Mouse (Mus musculus) cerebellum, adult 2 months (tissue): ENCODE measurements around the gene Ralgapa1.

Experiments used
- CTCF ChIP-seq: fragments of 200-500 bp; IDR thresholded peaks from 2 replicates; pipeline ENCODE4 v1.5.1; 2011; ENCODE audit warnings: low read depth, mild to moderate bottlenecking, control low read depth, low read length, moderate library complexity, borderline replicate concordance; ENCODE audit not compliant: insufficient read depth
- POLR2A ChIP-seq: fragments of 200-500 bp; IDR thresholded peaks from 2 replicates; pipeline ENCODE4 v1.6.1; 2011; ENCODE audit warnings: low read length, control low read depth, borderline replicate concordance; ENCODE audit not compliant: insufficient read depth

DNA sequence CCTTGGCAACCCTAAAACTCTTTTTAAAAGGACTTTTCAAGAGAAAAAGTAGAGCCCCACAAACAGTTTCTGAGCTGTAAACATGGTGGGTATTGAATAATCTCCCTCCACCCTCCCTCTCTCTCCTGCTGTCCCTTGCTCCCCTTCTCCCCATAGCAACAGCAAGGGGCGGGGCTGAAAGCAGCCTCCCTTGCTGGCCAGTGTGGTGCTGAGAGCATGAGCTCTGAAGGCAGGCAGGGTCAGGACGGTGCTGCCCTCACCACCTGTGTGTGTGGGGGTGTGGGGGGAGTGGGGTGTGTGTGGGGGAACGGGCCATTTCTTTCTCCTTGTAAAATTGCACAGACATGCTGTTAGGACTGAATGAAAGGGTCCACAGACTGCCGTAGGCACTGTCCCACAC, 213.1 kb downstream of the Ralgapa1 start:
- TF ChIP-seq POLR2A (no peak), CTCF (no peak)
